Mouse (Mus musculus) kidney, postnatal 4 days (tissue): ENCODE results near the gene Sf3b5.

Source experiments
- DNase-seq, 2 experiments: peaks; one replicate each; pipeline ENCODE4 v3.0.0; 2021; ENCODE audit warnings: mixed read lengths in 2 of 2

Sf3b5 gene

DNA sequence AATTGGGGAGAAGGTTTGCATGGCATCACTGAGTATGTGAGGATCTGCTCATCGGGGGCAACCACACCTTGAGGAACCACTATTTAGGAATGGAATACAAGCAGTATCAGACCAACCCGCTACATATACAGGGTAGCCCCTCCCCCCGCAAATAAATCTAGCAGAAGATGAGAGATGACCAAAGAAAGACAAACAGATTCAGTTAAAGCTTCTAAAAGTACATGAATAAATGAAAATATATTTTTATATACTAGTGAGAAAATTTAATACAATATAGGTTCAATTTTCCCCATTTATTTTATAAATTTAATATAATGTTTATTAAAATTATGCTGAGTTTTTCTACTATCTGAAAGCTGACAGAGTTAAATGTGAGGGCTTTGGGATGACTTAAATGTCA, at the start of gene Sf3b5:
Gene Sf3b5, plus strand, starts transcription at position 301 of the 400 bp plus-strand sequence.
- no peak for DNase-seq

GRCm38 (mm10) chr10:12955831-12956230, 49.3 kb upstream of the Sf3b5 start:
- no peak for DNase-seq

GRCm38 (mm10) chr10:12957271-12957670, 47.9 kb upstream of the Sf3b5 start:
- no peak for DNase-seq

DNA sequence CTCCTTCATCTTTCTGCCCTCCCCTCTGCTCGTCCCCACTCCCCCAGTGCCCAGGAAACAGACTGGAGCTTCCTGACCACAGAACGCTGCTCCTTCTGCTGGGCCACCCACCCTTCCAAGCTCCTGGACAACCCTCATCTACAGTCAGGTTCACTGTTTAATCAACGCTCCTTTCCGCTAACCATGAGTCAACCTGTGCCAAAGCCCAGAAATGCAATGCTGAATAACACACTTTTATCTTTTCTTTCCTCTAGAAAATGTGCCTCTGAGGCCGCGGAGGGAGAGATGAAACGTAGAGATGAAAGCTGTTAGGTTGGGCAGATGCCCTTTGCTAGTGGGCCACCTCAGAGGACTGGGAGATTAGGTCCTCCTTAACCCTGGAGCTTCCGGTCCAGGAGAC, 43.6 kb upstream of the Sf3b5 start:
- no peak for DNase-seq

GRCm38 (mm10) chr10:12962238-12962637, 42.9 kb upstream of the Sf3b5 start:
- DNase-seq: no peak

DNA sequence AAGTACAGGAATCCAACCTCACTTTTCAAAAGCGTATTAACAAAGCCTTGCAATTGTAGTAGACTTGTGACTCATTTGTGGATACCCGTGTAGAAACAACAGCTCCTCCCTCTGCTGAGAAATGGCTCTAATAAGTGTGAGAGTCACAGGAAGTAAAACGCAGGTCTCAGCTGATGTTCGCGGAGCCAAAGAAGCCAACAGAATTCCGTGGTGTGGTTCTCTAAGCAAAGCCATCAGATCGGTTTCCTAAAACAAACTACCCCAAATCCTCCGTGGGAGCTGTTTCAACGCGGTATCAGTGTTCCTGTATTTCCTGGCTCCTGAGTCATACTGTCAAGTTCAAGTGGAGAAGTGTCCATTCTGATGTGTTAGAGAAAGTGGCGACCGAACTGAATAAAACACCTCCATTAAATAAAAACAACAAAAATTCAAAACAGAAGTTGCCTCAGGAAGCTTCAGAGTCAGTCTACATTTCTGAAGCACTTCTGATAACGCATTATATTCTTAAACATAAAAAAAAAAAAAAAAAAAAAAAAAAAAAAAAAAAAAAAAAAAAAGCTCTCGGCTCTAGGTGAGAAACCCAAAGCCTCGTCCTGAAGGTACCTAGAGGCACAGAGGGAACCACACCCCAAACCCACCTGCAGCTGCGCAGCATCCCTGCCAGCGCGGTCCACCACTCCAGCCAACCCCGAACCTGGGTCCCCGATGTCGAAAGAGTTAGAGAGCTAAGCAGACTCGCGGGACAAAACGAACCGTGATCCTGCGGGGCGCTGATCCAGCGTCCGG, 41.6 kb upstream of the Sf3b5 start:
- peak in 1 of 2 experiments; percentile 24 for DNase-seq

- peak; percentile 80 to 86 for DNase-seq
Measured at GRCm38 (mm10) chr10:12964151-12965075, 40.7 kb upstream of the Sf3b5 start, which contains the start of gene Stx11. TSS of gene Stx11 (minus strand) at chr10:12964298.

- no peak for DNase-seq
Measured at GRCm38 (mm10) chr10:12965669-12966180, 39.4 kb upstream of the Sf3b5 start.

GRCm38 (mm10) chr10:12974572-12974971, 30.6 kb upstream of the Sf3b5 start:
- no peak for DNase-seq

GRCm38 (mm10) chr10:12975461-12975860, 29.7 kb upstream of the Sf3b5 start:
- no peak for DNase-seq

- no peak for DNase-seq
Measured at GRCm38 (mm10) chr10:12975957-12976356, 29.2 kb upstream of the Sf3b5 start.

- no peak for DNase-seq
Measured at GRCm38 (mm10) chr10:12976552-12976951, 28.6 kb upstream of the Sf3b5 start.

GRCm38 (mm10) chr10:12977787-12978212, 27.3 kb upstream of the Sf3b5 start:
- no peak for DNase-seq

DNA sequence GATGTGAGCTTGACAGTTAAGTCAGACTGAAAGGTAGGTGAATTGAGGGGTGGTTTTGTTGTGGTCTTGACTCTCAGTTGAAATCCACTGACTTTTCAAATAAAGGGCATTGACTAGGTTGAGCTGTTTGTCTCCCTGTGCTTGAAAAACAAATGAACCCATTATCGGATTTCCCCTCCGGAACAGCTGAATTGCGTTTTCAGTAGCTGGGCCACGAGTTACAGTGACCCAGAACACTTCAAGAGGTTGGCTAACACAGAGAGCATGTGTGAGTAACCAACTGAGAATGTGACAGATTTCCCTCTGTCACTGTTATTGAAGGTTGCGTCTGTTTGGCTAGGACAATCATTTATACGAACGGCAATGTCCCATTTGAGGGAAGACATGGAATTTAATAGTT, 24.1 kb upstream of the Sf3b5 start:
- DNase-seq: no peak

GRCm38 (mm10) chr10:12983516-12983915, 21.6 kb upstream of the Sf3b5 start:
- DNase-seq: no peak

DNA sequence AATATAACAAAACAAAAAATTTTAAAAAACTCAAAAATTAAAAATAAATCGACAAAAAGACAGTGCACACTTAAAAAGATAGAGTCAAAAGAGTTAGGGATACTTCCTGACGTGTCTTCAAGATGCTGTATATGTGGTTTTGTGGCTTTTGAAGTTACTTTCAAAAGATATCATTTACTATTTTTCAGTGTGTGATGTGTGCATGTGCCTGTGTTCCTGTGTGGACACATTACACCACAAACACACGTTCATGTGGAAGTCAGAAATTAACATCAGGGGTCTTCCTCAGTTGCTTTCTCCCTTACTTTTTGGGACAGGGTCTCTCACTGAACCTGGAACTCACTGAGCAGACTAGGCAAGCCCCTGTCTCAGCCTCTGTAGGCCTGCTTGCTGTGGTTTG, 20.1 kb upstream of the Sf3b5 start:
- no peak for DNase-seq

GRCm38 (mm10) chr10:12986485-12986884, 18.7 kb upstream of the Sf3b5 start:
- no peak for DNase-seq

- no peak for DNase-seq
Measured at GRCm38 (mm10) chr10:12986943-12987342, 18.2 kb upstream of the Sf3b5 start.

DNA sequence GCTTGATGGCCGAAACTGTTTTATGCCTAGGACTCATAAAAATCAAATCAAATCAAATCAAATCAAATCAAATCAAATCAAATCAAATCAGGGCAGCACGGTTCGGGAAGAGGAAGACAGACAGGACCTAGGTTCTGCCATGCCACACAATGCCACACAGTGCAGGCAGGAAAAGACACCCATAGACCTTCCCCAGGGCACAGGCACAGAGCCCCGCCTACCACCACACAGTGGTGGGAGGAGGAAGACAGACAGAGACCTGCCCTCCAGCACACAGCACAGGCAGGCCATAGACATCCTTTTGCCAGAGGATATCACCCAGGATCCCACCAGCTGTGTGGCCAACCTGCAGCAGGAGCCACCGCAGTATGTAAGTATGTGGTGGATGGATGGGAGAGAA, 13.2 kb upstream of the Sf3b5 start:
- DNase-seq: no peak

DNA sequence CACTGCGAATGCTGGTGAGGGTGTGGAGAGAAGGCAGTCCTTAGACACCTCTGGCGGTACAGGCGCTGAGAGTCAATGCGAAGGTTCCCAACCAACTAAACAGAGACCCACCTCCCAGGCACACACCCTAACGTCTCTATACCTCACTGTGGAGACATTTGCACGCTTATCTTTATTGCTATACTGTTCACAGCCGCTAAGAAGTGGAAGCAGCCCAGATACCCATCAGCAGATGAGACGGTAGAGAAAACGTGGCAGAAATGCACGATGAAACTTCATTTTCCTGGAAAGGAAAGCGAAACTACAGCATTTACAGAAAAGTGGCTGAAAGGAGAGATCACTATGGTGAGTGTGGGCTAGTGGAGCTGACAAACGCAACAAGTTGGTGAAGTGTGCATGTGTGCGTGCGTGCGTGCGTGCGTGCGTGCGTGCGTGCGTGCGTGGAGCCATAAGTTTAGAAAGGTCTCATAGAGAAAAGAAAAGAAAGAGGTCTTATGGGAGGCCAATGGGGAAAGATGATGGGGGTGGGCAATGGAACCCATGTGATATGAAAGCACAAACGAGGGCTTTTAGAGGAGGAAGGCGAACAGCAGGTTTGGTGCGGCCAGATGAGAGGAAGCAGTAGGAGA, 11.6 kb upstream of the Sf3b5 start:
- no peak for DNase-seq

DNA sequence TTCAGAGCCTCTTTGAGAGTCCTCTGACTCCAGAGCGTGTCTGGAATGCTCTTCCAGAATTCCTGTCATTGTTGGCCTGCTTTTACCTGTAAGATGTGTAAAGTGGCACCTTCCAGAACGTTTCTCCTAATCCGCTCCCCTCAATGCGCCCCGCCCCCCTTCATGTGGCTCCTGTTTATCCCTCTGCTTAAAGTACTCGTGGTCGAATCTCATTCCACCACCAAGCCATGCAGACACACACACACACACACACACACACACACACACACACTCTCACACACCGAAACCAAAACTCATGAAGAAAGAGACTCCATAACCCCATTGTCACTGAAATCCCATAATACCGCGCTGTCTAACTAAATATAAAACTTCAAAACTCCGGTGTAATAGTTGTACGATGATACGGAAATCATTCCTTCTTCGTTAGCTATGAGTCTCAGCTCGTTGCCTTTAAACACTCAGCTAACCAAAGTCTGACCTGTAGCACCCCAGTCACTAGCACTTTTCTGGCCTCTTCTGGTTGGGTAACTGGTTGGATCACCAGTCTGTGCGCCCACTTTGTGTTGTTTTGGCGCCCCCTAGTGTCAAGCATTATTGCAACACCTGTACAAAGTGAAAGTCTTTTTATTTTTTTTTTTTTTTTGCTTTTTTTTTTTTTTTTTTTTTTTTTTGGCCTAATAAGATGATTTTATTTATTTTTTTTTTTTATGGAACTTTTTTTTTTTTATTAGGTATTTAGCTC, 8.2 kb upstream of the Sf3b5 start:
- peak; percentile 90 to 91 for DNase-seq
